Mouse (Mus musculus) spleen, adult 2 months (tissue): ENCODE data around the gene Ovol3. TPM values are rescaled to one million over a fixed set of nuclear protein-coding genes. Genes with fewer than 3 reads are reported as not detected.
A peak's percentile ranks its signal among the peaks of the same experiment; 100 is the strongest.

Experiments
- DNase-seq, 2 experiments: peaks; one replicate each; pipeline versions ENCODE4 v3.0.0 to v3.0.0-alpha.2; 2012 to 2021; ENCODE audit warnings: low spot score in 2 of 2, low read depth in 1 of 2
- H3K27ac ChIP-seq: fragments of 200-500 bp; 2 replicates; pipeline ENCODE4 v1.5.1; 2012; ENCODE audit warnings: low read length, inconsistent platforms; ENCODE audit not compliant: insufficient read depth
- H3K27me3 ChIP-seq: fragments of 200-500 bp; 2 replicates; pipeline ENCODE4 v1.6.1; 2012; ENCODE audit warnings: mild to moderate bottlenecking, moderate library complexity, low read length, inconsistent platforms; ENCODE audit not compliant: control insufficient read depth, insufficient read depth
- H3K36me3 ChIP-seq: fragments of 200-500 bp; 2 replicates; pipeline ENCODE4 v1.6.1; 2012; ENCODE audit warnings: mild to moderate bottlenecking, low read length, inconsistent platforms; ENCODE audit not compliant: control insufficient read depth, insufficient read depth
- H3K4me1 ChIP-seq: fragments of 200-500 bp; 2 replicates; pipeline ENCODE4 v1.6.1; 2011; ENCODE audit warnings: inconsistent platforms; ENCODE audit not compliant: control insufficient read depth, insufficient read depth, insufficient read length
- H3K4me3 ChIP-seq: fragments of 200-500 bp; 2 replicates; pipeline ENCODE4 v1.5.1; 2011; ENCODE audit warnings: mild to moderate bottlenecking, inconsistent platforms; ENCODE audit not compliant: insufficient read depth, insufficient read length; ENCODE audit errors: extremely low read depth
- CTCF ChIP-seq: fragments of 200-500 bp; IDR thresholded peaks from 2 replicates; pipeline ENCODE4 v1.5.1; 2011; ENCODE audit warnings: mild to moderate bottlenecking, inconsistent platforms; ENCODE audit not compliant: insufficient read depth, insufficient read length, insufficient replicate concordance; ENCODE audit errors: extremely low read depth
- POLR2A ChIP-seq: fragments of 200-500 bp; IDR thresholded peaks from 2 replicates; pipeline ENCODE4 v1.6.1; 2011; ENCODE audit warnings: low read depth, low read length, inconsistent platforms
- WGBS: fragments of 180-500 bp; shearing (Covaris S2); methylation state at CpG from one replicate; pipeline ENCODE4 v1.1.7; 2018; 5-methylcytosine and 5-hydroxymethylcytosine counted together
- polyA plus RNA-seq: library from polyadenylated mRNA; depleted of rRNA; stranded (reverse); fragments of >200 nt; gene quantifications from 2 replicates; pipeline ENCODE4 v1.2.3, GENCODE M21; 2012

Gene Ovol3
- polyA plus RNA-seq, 1 experiment = not detected

DNA sequence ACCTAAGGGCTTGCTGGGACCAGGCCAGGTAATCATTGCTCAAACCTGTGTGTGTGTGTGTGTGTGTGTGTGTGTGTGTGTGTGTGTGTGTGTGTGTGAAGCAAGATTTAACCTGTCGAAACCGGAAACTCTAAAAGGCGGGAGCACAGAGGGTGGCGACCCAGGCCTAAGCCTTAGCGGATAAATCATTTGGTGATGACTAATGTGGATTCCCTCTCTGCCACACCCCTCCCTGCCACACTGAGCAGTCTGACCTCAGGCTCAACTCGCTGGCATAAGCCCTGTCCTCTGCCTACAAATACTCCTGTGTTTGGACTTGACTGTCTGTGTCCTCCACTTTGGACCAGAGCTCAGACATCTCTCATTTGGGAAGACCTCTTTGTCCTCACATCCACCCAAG lies 39.4 kb downstream of the Ovol3 start:
- Histone ChIP-seq H3K4me1 (no peaks in the 10 kb centered on the region; the same call in 1 of the 2 replicates), H3K4me3 (no peak overlapping the region), H3K36me3 (peaks cover 7% of the 10 kb centered on the region), H3K27me3 (no peaks in the 10 kb centered on the region), H3K27ac (no peak overlapping the region)
- TF ChIP-seq POLR2A (no peak), CTCF (no peak)
- DNase-seq = no peak
- WGBS = 76% methylated on average over 6 of the region's 6 CpGs

- no peak for TF ChIP-seq CTCF
- TF ChIP-seq POLR2A = no peak
- no peak for DNase-seq
- WGBS = 75% methylated on average over 6 of the region's 6 CpGs
- H3K4me3 ChIP-seq = no peak overlapping the region
- H3K36me3 ChIP-seq = peaks cover 8% of the 10 kb centered on the region
- no peaks in the 10 kb centered on the region; the same call in 1 of the 2 replicates for H3K4me1 ChIP-seq
- H3K27ac ChIP-seq = no peak overlapping the region
- no peaks in the 10 kb centered on the region for H3K27me3 ChIP-seq
These were observed 40.1 kb downstream of the Ovol3 start for GRCm38 (mm10) chr7:30195461-30195860.

GRCm38 (mm10) chr7:30194884-30195283 lies 40.6 kb downstream of the Ovol3 start:
- under 1% methylated on average over 28 of the region's 28 CpGs for WGBS
- Histone ChIP-seq H3K4me3 (peak overlapping the region; percentile 94), H3K27me3 (no peaks in the 10 kb centered on the region), H3K36me3 (peaks cover 10% of the 10 kb centered on the region), H3K4me1 (no peaks in the 10 kb centered on the region; the same call in 1 of the 2 replicates), H3K27ac (peak overlapping the region; percentile 80)
- TF ChIP-seq POLR2A (no peak; the same call in none of the 2 replicates), CTCF (no peak)
- DNase-seq = peak; percentile 84 to 96

DNA sequence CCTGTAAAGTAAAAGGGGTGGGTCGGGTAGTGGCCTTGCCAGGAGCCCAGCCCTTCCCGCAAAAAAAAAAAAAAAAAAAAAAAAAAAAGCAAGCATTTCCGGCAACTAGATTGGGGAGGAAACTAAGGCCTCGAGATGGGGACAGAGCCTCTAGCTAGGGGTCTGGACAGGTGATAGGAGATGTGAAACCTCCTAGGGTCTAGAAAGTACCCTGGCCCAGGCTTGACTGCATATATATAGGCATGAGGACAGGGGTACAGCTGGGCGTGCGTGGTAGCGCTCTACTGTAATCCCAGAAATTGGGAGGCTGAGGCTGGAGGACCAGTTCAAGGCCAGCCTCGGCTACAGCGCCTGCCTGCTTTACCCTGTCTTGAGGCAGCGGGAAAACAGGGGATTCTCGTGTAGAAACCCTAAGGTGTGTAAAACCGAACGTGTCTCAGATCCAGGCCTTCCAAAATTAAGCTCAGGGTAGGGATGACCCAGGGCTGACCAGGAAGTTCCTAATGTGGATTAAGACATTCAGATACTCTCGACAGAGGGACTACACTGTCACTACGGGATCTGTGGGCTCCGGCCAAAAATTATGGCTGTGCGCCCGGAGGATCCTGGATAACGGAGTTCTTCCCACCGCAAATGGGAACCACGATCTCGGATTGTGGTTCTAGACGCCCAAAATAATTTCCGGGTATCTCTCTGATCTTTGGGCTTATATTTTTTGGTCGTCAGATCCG lies 41.3 kb downstream of the Ovol3 start:
- no peaks in the 10 kb centered on the region; the same call in 1 of the 2 replicates for H3K4me1 ChIP-seq
- H3K4me3 ChIP-seq = peak overlapping the region; percentile 94
- no peak for DNase-seq
- H3K27ac ChIP-seq = peak overlapping the region; percentile 80
- no peak for TF ChIP-seq CTCF
- TF ChIP-seq POLR2A = no peak
- WGBS = under 1% methylated on average over 26 of the region's 26 CpGs
- peaks cover 10% of the 10 kb centered on the region for H3K36me3 ChIP-seq
- H3K27me3 ChIP-seq = no peaks in the 10 kb centered on the region

DNA sequence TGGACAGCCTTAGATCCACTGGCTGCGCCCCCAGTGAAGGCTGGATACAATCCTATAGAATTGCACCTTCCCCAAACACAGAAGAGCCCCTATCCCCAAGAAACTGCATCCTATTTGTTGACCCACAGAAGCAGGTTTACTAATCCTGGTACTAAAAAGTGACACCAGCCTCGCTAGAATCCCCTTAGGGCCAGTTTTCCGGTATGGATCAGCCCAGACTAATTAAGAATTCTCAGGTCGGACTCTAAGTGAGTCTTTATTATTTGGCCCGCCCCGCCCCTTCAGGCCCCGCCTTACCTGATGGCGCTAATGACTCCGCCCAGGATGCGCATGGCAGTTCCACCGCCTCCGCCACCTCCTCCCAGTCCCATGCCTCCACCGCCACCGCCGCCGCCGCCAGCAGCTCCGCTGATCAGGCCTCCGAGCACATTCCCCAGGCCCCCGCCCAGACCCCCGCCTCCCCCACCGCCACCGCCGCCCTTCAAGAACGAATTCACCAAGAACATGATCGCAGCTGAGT lies 41.9 kb downstream of the Ovol3 start:
- H3K36me3 ChIP-seq = peaks cover 13% of the 10 kb centered on the region
- TF ChIP-seq CTCF = no peak
- no peak for TF ChIP-seq POLR2A
- no peak overlapping the region for H3K27ac ChIP-seq
- peak overlapping the region; percentile 94 for H3K4me3 ChIP-seq
- no peaks in the 10 kb centered on the region for H3K27me3 ChIP-seq
- peak; percentile 42 to 79 for DNase-seq
- 3% methylated on average over 26 of the region's 26 CpGs for WGBS
- no peaks in the 10 kb centered on the region; the same call in 1 of the 2 replicates for H3K4me1 ChIP-seq

- no peak overlapping the region; the same call in 1 of the 2 replicates for H3K27ac ChIP-seq
- peaks cover 16% of the 10 kb centered on the region for H3K36me3 ChIP-seq
- no peak overlapping the region for H3K4me3 ChIP-seq
- DNase-seq = no peak
- WGBS = 79% methylated on average over 9 of the region's 9 CpGs
- H3K4me1 ChIP-seq = no peaks in the 10 kb centered on the region; the same call in 1 of the 2 replicates
- TF ChIP-seq CTCF = no peak
- no peak for TF ChIP-seq POLR2A
- no peaks in the 10 kb centered on the region for H3K27me3 ChIP-seq
These were observed 42.5 kb downstream of the Ovol3 start for GRCm38 (mm10) chr7:30193013-30193412.

DNA sequence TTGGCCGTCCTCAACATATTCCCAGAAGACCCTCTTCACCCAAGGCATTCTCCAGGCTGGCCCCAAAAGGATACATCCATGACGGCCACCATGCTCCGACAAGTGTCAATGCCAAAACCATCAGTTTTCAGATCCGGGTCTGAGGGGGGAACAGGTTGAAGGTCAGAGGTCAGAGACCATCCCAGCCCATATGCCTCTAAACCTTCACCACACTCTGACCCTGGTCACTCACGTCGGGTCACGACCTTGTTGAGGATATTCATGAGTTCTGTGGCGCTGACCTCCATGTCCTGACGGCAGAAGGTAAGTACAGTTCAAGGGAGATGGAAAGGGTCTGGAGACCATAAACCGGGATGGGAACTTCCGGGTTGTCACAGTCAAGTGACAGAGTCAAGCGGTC lies 43.4 kb downstream of the Ovol3 start:
- 94% methylated on average over 12 of the region's 12 CpGs for WGBS
- Histone ChIP-seq H3K4me1 (no peaks in the 10 kb centered on the region; the same call in 1 of the 2 replicates), H3K4me3 (no peak overlapping the region), H3K27ac (no peak overlapping the region), H3K36me3 (peaks cover 24% of the 10 kb centered on the region), H3K27me3 (no peaks in the 10 kb centered on the region)
- DNase-seq = no peak
- no peak for TF ChIP-seq CTCF
- no peak for TF ChIP-seq POLR2A
